Mouse (Mus musculus): ENCODE results near the gene Gnai2. TPM values are rescaled to one million over a fixed set of nuclear protein-coding genes. Genes with fewer than 3 reads are reported as not detected.

Gnai2 gene
- polyA plus RNA-seq, 1 experiment = 366 TPM

- no peak overlapping the region for H3K4me3 ChIP-seq (ENCODE audit: insufficient read depth, low read depth, low read length)
- peak; percentile 95 for DNase-seq
- TF ChIP-seq POLR2A (IDR thresholded peaks at IDR 0.05; ENCODE audit: low read depth, low read length) = no peak
- peak overlapping the region; percentile 91 for H3K27ac ChIP-seq (ENCODE audit: insufficient read depth, low read depth, low read length)
- 18% methylated on average over 13 of the region's 13 CpGs for WGBS
- H3K4me1 ChIP-seq (ENCODE audit: control insufficient read depth, insufficient read depth, low read length) = peaks cover 36% of the 10 kb centered on the region
- H3K27me3 ChIP-seq (replicated peaks; ENCODE audit: control insufficient read depth, insufficient read depth, low read length) = no peaks in the 10 kb centered on the region
- peaks cover 2% of the 10 kb centered on the region for H3K36me3 ChIP-seq (ENCODE audit: control insufficient read depth, insufficient read depth, low read length)
These were observed 16.2 kb downstream of the Gnai2 start for GRCm38 (mm10) chr9:107618778-107619545.

GRCm38 (mm10) chr9:107618098-107618497 is 17.1 kb downstream of the Gnai2 start:
- Histone ChIP-seq H3K4me1 (ENCODE audit: control insufficient read depth, insufficient read depth, low read length) (peaks cover 37% of the 10 kb centered on the region), H3K27me3 (replicated peaks; ENCODE audit: control insufficient read depth, insufficient read depth, low read length) (no peaks in the 10 kb centered on the region), H3K4me3 (ENCODE audit: insufficient read depth, low read depth, low read length) (no peak overlapping the region), H3K27ac (ENCODE audit: insufficient read depth, low read depth, low read length) (peak overlapping the region; percentile 91), H3K36me3 (ENCODE audit: control insufficient read depth, insufficient read depth, low read length) (peaks cover 2% of the 10 kb centered on the region)
- 78% methylated on average over 6 of the region's 6 CpGs for WGBS
- no peak for DNase-seq
- no peak for TF ChIP-seq POLR2A (IDR thresholded peaks at IDR 0.05; ENCODE audit: low read depth, low read length)
- no peak for TF ChIP-seq CTCF (conservative IDR thresholded peaks at IDR 0.05; ENCODE audit: insufficient read depth, insufficient read length, low read depth, low read length)

- Histone ChIP-seq H3K4me3 (ENCODE audit: insufficient read depth, low read depth, low read length) (no peak overlapping the region), H3K27ac (ENCODE audit: insufficient read depth, low read depth, low read length) (0 out of 2 replicates have a peak overlapping the region, but pooled peaks have one; percentile 91), H3K4me1 (ENCODE audit: control insufficient read depth, insufficient read depth, low read length) (peaks cover 40% of the 10 kb centered on the region), H3K36me3 (ENCODE audit: control insufficient read depth, insufficient read depth, low read length) (peaks cover 2% of the 10 kb centered on the region), H3K27me3 (replicated peaks; ENCODE audit: control insufficient read depth, insufficient read depth, low read length) (no peaks in the 10 kb centered on the region)
- WGBS = 75% methylated on average over 2 of the region's 2 CpGs
- TF ChIP-seq POLR2A (IDR thresholded peaks at IDR 0.05; ENCODE audit: low read depth, low read length) (no peak), CTCF (conservative IDR thresholded peaks at IDR 0.05; ENCODE audit: insufficient read depth, insufficient read length, low read depth, low read length) (no peak)
- DNase-seq = no peak
These were observed 17.7 kb downstream of the Gnai2 start for GRCm38 (mm10) chr9:107617461-107617860.

- no peak overlapping the region for H3K27ac ChIP-seq (ENCODE audit: insufficient read depth, low read depth, low read length)
- no peak for TF ChIP-seq CTCF (conservative IDR thresholded peaks at IDR 0.05; ENCODE audit: insufficient read depth, insufficient read length, low read depth, low read length)
- TF ChIP-seq POLR2A (IDR thresholded peaks at IDR 0.05; ENCODE audit: low read depth, low read length) = no peak
- peaks cover 2% of the 10 kb centered on the region for H3K36me3 ChIP-seq (ENCODE audit: control insufficient read depth, insufficient read depth, low read length)
- 63% methylated on average over 4 of the region's 4 CpGs for WGBS
- no peak overlapping the region for H3K4me3 ChIP-seq (ENCODE audit: insufficient read depth, low read depth, low read length)
- no peaks in the 10 kb centered on the region for H3K27me3 ChIP-seq (replicated peaks; ENCODE audit: control insufficient read depth, insufficient read depth, low read length)
- DNase-seq = no peak
- peaks cover 33% of the 10 kb centered on the region for H3K4me1 ChIP-seq (ENCODE audit: control insufficient read depth, insufficient read depth, low read length)
These were observed 20.1 kb downstream of the Gnai2 start for GRCm38 (mm10) chr9:107615035-107615434.

GRCm38 (mm10) chr9:107612945-107613569 is 22.1 kb downstream of the Gnai2 start:
- Histone ChIP-seq H3K4me3 (ENCODE audit: insufficient read depth, low read depth, low read length) (peak overlapping the region; percentile 8; the same call in 1 of the 2 replicates), H3K4me1 (ENCODE audit: control insufficient read depth, insufficient read depth, low read length) (peaks cover 26% of the 10 kb centered on the region), H3K27ac (ENCODE audit: insufficient read depth, low read depth, low read length) (peak overlapping the region; percentile 75), H3K27me3 (replicated peaks; ENCODE audit: control insufficient read depth, insufficient read depth, low read length) (no peaks in the 10 kb centered on the region), H3K36me3 (ENCODE audit: control insufficient read depth, insufficient read depth, low read length) (peaks cover 2% of the 10 kb centered on the region)
- DNase-seq = no peak
- TF ChIP-seq CTCF (conservative IDR thresholded peaks at IDR 0.05; ENCODE audit: insufficient read depth, insufficient read length, low read depth, low read length) = peak; percentile 27; the same call in 1 of the 2 replicates
- no peak for TF ChIP-seq POLR2A (IDR thresholded peaks at IDR 0.05; ENCODE audit: low read depth, low read length)
- 6% methylated on average over 12 of the region's 12 CpGs for WGBS

- TF ChIP-seq CTCF (conservative IDR thresholded peaks at IDR 0.05; ENCODE audit: insufficient read depth, insufficient read length, low read depth, low read length) (peak; percentile 85), POLR2A (IDR thresholded peaks at IDR 0.05; ENCODE audit: low read depth, low read length) (peak; percentile 69)
- WGBS = 6% methylated on average over 38 of the region's 48 CpGs
- DNase-seq = peak; percentile 99
- peak overlapping the region; percentile 27 for H3K4me3 ChIP-seq (ENCODE audit: insufficient read depth, low read depth, low read length)
- H3K27me3 ChIP-seq (replicated peaks; ENCODE audit: control insufficient read depth, insufficient read depth, low read length) = no peaks in the 10 kb centered on the region
- peaks cover 24% of the 10 kb centered on the region for H3K4me1 ChIP-seq (ENCODE audit: control insufficient read depth, insufficient read depth, low read length)
- H3K36me3 ChIP-seq (ENCODE audit: control insufficient read depth, insufficient read depth, low read length) = peaks cover 2% of the 10 kb centered on the region
- H3K27ac ChIP-seq (ENCODE audit: insufficient read depth, low read depth, low read length) = peak overlapping the region; percentile 86
These were observed 22.8 kb downstream of the Gnai2 start for GRCm38 (mm10) chr9:107612191-107612944.
